Mouse (Mus musculus): ENCODE results near the gene Cct6b.
A peak's percentile ranks its signal among the peaks of the same experiment; 100 is the strongest.

Gene Cct6b

DNA sequence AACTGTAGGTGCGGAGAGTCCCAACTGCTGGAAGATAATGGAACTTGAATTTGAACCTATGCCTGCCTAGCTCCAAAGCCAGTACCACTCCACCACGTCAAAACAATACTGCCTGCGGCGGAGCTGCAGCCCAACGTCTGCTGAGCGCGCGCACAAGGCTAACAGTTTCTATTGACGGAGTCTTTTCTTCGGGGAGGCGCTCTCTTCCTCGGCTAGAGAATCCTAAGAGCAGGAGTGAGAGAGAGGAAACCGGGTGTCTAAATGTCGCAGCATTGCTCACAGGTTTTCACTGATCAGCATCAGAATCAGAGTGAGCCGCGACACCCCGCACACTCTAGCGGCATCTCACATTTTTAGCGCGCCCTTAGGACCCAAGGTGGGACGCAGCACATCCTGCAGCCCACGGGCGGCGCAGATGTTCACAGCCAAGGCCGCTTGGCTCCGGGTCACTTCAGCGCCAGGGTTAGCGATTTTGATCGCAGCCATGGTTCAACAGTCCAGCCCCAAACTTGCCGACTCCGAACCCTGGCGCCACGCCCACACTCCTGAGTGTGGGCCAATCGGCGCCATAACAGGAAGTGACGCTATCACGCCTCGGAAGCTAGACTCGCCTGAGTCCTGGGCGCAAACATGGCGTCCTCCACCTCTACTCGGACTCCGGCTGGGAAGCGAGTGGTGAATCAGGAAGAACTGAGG is at the start of gene Cct6b, which contains the start of gene Zfp830:
Gene Cct6b, minus strand, starts transcription at position 580 of the 696 bp plus-strand sequence.
Gene Zfp830, plus strand, starts transcription at position 604 of the 696 bp plus-strand sequence.
- DNase-seq (ENCODE audit: low spot score in 2 of 2), result peak; percentile 88 to 92

GRCm38 (mm10) chr11:82808485-82808884 is 44.4 kb upstream of the Cct6b start:
- no peak for DNase-seq (ENCODE audit: low spot score in 2 of 2)

- no peak for DNase-seq (ENCODE audit: low spot score in 2 of 2)
These were observed 43.2 kb upstream of the Cct6b start for GRCm38 (mm10) chr11:82807370-82807769.

DNA sequence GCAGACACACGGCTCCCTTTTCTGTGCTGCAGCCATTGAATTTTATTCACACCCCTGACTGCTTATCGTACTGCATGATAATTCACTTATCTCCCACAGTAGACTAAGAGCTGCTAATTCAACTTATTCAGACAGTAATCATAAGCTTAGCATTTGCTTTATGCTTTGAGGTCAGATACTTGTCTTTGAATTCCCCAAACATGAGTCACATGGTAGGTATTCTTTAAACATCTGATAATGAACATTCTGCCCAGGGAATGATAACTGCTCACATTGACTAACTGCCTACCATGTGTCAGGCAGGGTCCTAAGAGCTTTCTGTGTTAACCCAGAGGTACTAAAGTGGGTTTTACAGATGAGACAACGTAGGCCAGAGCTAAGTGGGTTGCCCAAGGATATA is 42.5 kb upstream of the Cct6b start:
- DNase-seq (ENCODE audit: low spot score in 2 of 2), result no peak

- DNase-seq (ENCODE audit: low spot score in 2 of 2), result no peak
These were observed 19.3 kb upstream of the Cct6b start for GRCm38 (mm10) chr11:82783453-82783852.

DNA sequence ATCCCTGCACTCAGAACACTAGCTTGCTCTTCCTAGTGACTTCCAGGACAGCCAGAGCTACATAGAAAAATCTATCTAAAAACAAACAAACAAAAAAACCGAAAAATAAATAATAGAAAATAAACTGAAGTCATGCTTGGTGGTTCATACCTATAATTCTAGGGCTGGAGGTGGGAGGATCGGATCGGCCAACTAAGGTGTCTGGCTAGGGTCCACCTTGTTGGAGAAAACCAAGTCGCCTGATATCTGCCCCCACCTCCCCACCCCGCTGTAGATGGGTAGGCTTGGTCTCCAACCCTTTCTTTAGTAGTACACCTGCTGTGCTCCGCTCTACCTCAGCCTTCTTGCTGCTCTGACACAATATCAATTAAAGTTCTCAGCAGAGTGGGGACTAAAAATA is 18.1 kb upstream of the Cct6b start:
- no peak for DNase-seq (ENCODE audit: low spot score in 2 of 2)

DNA sequence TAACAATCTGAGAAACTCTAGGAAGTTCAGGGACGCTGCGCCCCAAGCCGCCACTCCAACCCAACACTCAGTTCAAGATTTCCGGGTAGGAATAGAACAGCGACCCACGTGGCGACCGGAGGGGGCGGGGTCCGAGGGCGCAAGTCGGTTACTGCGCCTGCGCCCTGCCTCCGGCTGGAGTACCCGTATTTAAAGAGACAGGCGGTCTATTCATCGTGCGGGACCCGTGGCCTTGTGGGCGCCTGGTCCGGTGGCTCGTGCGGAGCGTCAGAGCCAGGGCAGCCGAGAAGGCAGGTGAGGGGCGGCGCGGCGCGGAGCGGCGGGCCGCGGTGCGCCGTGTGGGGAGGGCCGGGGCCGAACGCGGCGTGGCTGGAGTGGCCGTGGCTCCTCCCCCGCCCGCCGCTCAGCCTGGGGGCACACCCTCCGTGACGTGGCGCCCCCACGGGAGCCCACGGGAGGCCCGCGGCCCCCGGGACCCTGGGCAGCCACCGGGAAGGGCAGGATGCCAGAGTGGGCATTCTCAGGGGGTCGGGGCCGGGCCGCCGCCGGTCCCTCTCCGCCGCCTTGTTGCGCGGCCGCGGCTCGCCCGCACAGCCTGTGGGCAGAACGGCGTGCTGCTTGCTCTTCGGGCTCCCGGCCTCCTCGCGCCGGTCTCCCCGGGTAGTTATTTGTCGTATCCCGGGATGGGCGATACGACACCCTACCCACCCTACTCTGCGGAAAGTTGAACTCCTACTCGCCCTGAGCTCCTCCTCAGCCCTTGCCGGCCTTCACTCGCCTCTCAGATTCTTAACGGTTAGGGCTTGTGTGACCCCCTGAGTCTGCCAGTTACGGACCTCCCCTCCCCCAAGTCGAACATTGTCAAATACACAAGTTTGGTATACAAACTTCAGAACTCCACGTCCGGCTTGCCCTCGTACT is 17.1 kb upstream of the Cct6b start, which contains the start of gene Lig3:
Gene Lig3, plus strand, starts transcription at position 126 of the 921 bp plus-strand sequence.
- DNase-seq (ENCODE audit: low spot score in 2 of 2), result peak; percentile 90 to 91

- DNase-seq (ENCODE audit: low spot score in 2 of 2), result no peak
These were observed 16.0 kb upstream of the Cct6b start for GRCm38 (mm10) chr11:82780134-82780533.

DNA sequence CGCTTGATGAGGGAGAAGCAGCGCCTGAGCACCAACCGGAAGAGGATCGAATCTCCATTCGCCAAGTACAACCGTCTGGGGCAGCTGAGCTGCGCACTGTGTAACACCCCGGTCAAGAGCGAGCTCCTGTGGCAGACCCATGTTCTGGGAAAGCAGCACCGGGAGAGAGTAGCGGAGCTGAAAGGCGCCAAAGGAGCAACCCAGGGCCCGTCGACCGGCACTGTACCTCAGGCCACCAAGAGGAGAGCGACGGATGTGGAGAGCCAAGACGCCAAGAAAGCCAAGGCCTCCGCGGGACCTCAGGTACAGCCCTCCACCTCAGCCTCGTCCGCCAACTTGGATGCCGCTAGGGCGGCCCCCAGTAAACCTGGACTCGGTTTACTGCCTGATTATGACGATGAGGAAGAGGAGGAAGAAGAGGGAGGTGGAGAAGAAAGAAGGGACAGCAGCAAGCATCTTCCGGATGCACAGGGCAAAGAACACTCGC is 360 bp upstream of the Cct6b start:
- DNase-seq (ENCODE audit: low spot score in 2 of 2), result no peak

DNA sequence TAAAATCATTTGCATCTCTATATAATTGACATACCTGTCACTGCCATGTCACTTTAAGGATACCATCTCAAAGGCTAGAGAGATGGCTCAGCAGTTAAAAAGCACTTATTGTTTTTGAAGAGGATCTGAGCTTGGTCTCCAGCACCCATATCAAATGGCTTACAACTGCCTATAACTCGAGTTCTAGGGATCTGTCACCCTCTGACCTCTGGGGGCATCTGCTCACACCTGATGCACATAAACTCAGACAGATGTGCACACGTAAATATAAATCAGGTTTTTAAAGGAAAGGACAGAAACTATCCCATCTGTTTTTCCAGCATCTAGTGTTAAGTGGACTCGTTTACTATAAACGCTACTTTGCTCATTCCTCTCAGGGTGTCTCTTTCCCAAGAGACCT is 860 bp downstream of the Cct6b start:
- no peak for DNase-seq (ENCODE audit: low spot score in 2 of 2)

DNA sequence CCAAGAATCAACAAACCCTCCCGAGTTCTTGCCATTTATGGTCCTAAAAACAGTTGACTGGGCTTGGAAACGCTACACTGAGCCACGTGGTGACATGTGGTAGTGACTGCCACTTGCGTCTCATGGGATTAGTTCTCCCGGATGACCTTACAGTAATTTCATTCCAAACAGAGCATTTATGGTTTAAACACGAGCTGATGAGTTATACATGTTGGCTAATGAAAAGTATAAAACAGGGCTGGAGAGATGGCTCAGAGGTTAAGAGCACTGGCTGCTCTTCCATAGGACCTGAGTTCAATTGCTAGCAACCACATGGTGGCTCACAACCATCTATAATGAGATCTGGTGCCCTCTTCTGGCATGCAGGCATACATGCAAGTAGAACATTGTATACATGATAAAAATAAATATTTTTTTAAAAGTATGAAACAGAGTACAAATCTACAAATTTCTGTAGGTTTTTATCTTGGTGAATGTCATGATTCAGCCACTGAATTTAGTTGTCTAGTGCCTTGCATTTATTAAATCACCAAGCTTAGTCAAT is 1.8 kb downstream of the Cct6b start:
- no peak for DNase-seq (ENCODE audit: low spot score in 2 of 2)

- no peak for DNase-seq (ENCODE audit: low spot score in 2 of 2)
These were observed 8.2 kb downstream of the Cct6b start for GRCm38 (mm10) chr11:82755919-82756318.

- no peak for DNase-seq (ENCODE audit: low spot score in 2 of 2)
These were observed 11.6 kb downstream of the Cct6b start for GRCm38 (mm10) chr11:82752349-82753115.

- DNase-seq (ENCODE audit: low spot score in 2 of 2), result no peak
These were observed 17.2 kb downstream of the Cct6b start for GRCm38 (mm10) chr11:82746857-82747366.

- DNase-seq (ENCODE audit: low spot score in 2 of 2), result no peak
These were observed 18.0 kb downstream of the Cct6b start for GRCm38 (mm10) chr11:82746138-82746537.

DNA sequence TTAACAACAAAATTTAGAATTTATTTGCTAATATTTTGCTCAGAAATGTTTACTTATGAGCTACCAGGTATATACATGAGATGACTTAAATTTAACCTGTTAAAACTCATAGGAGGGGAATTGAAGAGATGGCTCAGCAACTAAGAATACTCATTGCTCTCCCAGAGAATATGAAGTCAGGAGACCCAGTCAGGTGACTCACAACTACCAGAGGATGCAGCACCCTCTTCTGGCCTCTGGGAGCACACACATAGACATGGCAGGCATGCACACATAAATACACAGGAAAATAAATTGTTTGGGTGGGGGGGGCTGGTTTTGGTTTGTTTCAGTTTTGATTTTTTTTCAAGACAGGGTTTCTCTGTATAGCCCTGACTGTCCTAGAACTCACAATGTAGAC is 25.1 kb downstream of the Cct6b start:
- DNase-seq (ENCODE audit: low spot score in 2 of 2), result no peak

GRCm38 (mm10) chr11:82734227-82734626 is 29.9 kb downstream of the Cct6b start:
- no peak for DNase-seq (ENCODE audit: low spot score in 2 of 2)

DNA sequence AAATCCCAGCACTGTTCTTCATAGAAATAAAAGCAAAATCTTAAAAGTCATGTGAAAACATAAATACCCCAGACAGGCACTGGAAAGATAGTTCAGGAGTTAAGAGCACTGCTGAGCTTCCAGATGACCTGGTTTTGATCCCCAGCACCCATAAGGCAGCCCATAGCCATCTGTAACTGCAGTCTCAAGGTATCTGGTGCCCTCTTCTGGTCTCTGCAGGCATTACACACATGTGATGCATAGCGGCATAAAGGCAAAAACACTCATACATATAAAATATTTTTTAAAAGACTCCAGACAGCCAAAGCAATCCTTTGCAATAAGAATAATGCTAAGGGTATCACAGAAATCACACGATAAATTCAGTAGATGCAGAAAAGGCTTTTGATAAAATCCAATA is 37.3 kb downstream of the Cct6b start:
- no peak for DNase-seq (ENCODE audit: low spot score in 2 of 2)

DNA sequence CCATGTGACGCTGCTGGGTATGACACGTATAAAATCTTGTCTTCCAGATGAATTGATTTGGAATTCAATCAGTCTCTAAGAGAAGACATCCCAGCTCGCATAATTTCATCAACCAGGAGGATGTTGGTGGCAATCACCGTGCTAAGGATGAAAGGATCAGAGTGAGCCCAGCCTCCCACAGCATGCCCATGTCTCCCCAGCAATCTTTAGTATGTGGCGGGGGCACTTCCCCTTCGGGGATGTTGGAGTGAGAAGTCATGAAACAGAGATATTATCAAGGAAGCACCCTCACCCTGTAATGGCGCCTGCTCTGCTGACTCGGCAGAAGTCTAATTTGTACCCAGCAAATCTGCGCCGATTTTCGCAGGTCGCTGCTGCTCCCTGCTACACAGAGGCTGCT is 44.8 kb downstream of the Cct6b start:
- DNase-seq (ENCODE audit: low spot score in 2 of 2), result no peak

DNA sequence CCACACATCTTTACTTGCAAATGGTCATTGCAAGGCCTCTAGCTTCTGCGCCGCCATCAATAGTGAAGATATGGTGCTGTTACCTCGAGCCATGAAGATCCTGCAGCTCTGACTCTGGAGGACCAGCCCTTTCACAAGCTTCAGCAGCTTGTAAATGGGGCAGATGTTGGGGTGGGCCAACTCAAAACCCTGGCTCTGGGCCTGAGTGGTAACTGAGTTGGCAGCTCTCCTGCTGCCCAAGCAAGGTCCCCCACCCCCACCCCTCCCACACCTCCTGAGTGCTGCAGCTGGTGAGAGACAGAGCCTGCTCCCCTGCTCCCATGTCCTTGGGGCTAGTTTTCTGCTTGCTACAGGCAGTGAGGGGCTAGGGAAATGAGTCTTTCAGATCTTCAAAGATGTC is 51.4 kb downstream of the Cct6b start:
- no peak for DNase-seq (ENCODE audit: low spot score in 2 of 2)

GRCm38 (mm10) chr11:82708934-82709333 is 55.2 kb downstream of the Cct6b start:
- DNase-seq (ENCODE audit: low spot score in 2 of 2), result no peak

Data from right cerebral cortex, postnatal 36 days (tissue).